ENCODE assay signal across 18 mouse cellular contexts in genomic region chr2:122158362-122158802, GRCm38 (mm10). TPM values are rescaled to one million over a fixed set of nuclear protein-coding genes. Genes with fewer than 3 reads are reported as not detected.
DNase-seq lines count a peak whose midpoint lies in the region; ATAC-seq and TF ChIP-seq lines count a peak whose summit lies in the region.
"Had no signal": no experiment of that assay in that cellular context is flagged by ENCODE, and none has a peak within 500 bp of the region (broad histone marks: within the 10 kb centered on the region; RNA-seq: fewer than 3 reads in every experiment).

No protein-coding gene starts in this region.

- no peak overlapping the region for H3K4me3 ChIP-seq in heart, embryonic 13.5 days
- H3K4me3 ChIP-seq in lung, embryonic 14.5 days (ENCODE audit: low read depth, low read length), result no peak overlapping the region
- no peak overlapping the region for H3K4me3 ChIP-seq in embryonic facial prominence, embryonic 14.5 days (ENCODE audit: low read depth, low read length)
- H3K4me3 ChIP-seq in stomach, embryonic 14.5 days (ENCODE audit: low read depth, low read length), result no peak overlapping the region
- H3K4me3 ChIP-seq: erythroblast, embryonic 14.5 days; layer of hippocampus, adult 2 months; megakaryocyte, embryonic 14.5 days had no signal

- no peak for ATAC-seq in heart, embryonic 13.5 days (ENCODE audit: extremely low read depth, insufficient number of reproducible peaks, low FRiP score, low TSS enrichment)
- peak; percentile 39; the same call in 1 of the 2 replicates for ATAC-seq in lung, embryonic 14.5 days (ENCODE audit: insufficient read depth)
- peak; percentile 77 for ATAC-seq in embryonic facial prominence, embryonic 14.5 days (ENCODE audit: low read depth)
- peak; percentile 59; the same call in 1 of the 2 replicates for ATAC-seq in stomach, embryonic 14.5 days (ENCODE audit: insufficient number of reproducible peaks, insufficient read depth, low FRiP score, low read depth)
- ATAC-seq: inflammation-experienced regulatory T-cells, adult 6 months had no signal

- no peak for TF ChIP-seq CTCF in lung, embryonic 14.5 days (IDR thresholded peaks at IDR 0.05; ENCODE audit: low read depth)

- no peaks in the 10 kb centered on the region for H3K27me3 ChIP-seq in heart, embryonic 13.5 days (replicated peaks)
- H3K27me3 ChIP-seq in lung, embryonic 14.5 days (ENCODE audit: insufficient read depth, low read length), result no peaks in the 10 kb centered on the region
- no peaks in the 10 kb centered on the region for H3K27me3 ChIP-seq in embryonic facial prominence, embryonic 14.5 days (replicated peaks; ENCODE audit: control insufficient read depth, insufficient read depth, low read length)
- no peaks in the 10 kb centered on the region for H3K27me3 ChIP-seq in stomach, embryonic 14.5 days (ENCODE audit: control insufficient read depth, insufficient read depth, low read length)
- H3K27me3 ChIP-seq: megakaryocyte, embryonic 14.5 days had no signal

- H3K27ac ChIP-seq in heart, embryonic 13.5 days (replicated peaks), result peak overlapping the region; percentile 21; the same call in 1 of the 2 replicates
- peak overlapping the region; percentile 46; the same call in 1 of the 2 replicates for H3K27ac ChIP-seq in lung, embryonic 14.5 days (ENCODE audit: low read depth)
- no peak overlapping the region for H3K27ac ChIP-seq in embryonic facial prominence, embryonic 14.5 days (replicated peaks; ENCODE audit: low read depth, low read length)
- H3K27ac ChIP-seq in stomach, embryonic 14.5 days (ENCODE audit: low read length), result peak overlapping the region; percentile 29; the same call in 1 of the 2 replicates
- H3K27ac ChIP-seq: layer of hippocampus, adult 2 months had no signal

- peak overlapping the region; percentile 9; the same call in 1 of the 2 replicates for H3K4me2 ChIP-seq in heart, embryonic 13.5 days
- no peak overlapping the region for H3K4me2 ChIP-seq in lung, embryonic 14.5 days
- no peak overlapping the region for H3K4me2 ChIP-seq in embryonic facial prominence, embryonic 14.5 days (ENCODE audit: low read depth, low read length)
- H3K4me2 ChIP-seq in stomach, embryonic 14.5 days (replicated peaks; ENCODE audit: low read depth, low read length), result no peak overlapping the region

- H3K36me3 ChIP-seq in heart, embryonic 13.5 days, result peaks cover 23% of the 10 kb centered on the region
- peaks cover 9% of the 10 kb centered on the region for H3K36me3 ChIP-seq in lung, embryonic 14.5 days (ENCODE audit: insufficient read depth)
- peaks cover 3% of the 10 kb centered on the region; the same call in 1 of the 2 replicates for H3K36me3 ChIP-seq in embryonic facial prominence, embryonic 14.5 days (ENCODE audit: control insufficient read depth, insufficient read depth, low read length)
- no peaks in the 10 kb centered on the region for H3K36me3 ChIP-seq in stomach, embryonic 14.5 days (ENCODE audit: control insufficient read depth, insufficient read depth, low read length)

- H3K4me1 ChIP-seq in heart, embryonic 13.5 days, result peaks cover 26% of the 10 kb centered on the region
- H3K4me1 ChIP-seq in lung, embryonic 14.5 days (ENCODE audit: insufficient read depth), result peaks cover 9% of the 10 kb centered on the region; the same call in 1 of the 2 replicates
- peaks cover 5% of the 10 kb centered on the region; the same call in 1 of the 2 replicates for H3K4me1 ChIP-seq in embryonic facial prominence, embryonic 14.5 days (ENCODE audit: control insufficient read depth, insufficient read depth, low read length)
- peaks cover 8% of the 10 kb centered on the region; the same call in 1 of the 2 replicates for H3K4me1 ChIP-seq in stomach, embryonic 14.5 days (ENCODE audit: control insufficient read depth, insufficient read depth, low read length)

- H3K9me3 ChIP-seq in heart, embryonic 13.5 days, result no peaks in the 10 kb centered on the region
- no peaks in the 10 kb centered on the region for H3K9me3 ChIP-seq in lung, embryonic 14.5 days (ENCODE audit: low read depth, low read length)
- no peaks in the 10 kb centered on the region for H3K9me3 ChIP-seq in embryonic facial prominence, embryonic 14.5 days (ENCODE audit: control insufficient read depth, low read length)
- no peaks in the 10 kb centered on the region for H3K9me3 ChIP-seq in stomach, embryonic 14.5 days (ENCODE audit: control insufficient read depth, low read depth, low read length)
- H3K9me3 ChIP-seq: megakaryocyte, embryonic 14.5 days had no signal

- no peak overlapping the region for H3K9ac ChIP-seq in heart, embryonic 13.5 days
- H3K9ac ChIP-seq in lung, embryonic 14.5 days, result no peak overlapping the region
- H3K9ac ChIP-seq in embryonic facial prominence, embryonic 14.5 days (ENCODE audit: low read depth, low read length), result no peak overlapping the region
- H3K9ac ChIP-seq in stomach, embryonic 14.5 days (replicated peaks; ENCODE audit: low read depth, low read length), result no peak overlapping the region

- intact Hi-C loops in heart, postnatal 10 days (cut with DNase I), result no loop called here

- no peak for DNase-seq in heart, postnatal 10 days
- DNase-seq in lung, embryonic 14.5 days, result peak; percentile 52
- no peak for DNase-seq in lung, postnatal 4 days
- peak; percentile 84 for DNase-seq in embryonic facial prominence, embryonic 14.5 days (ENCODE audit: low spot score)
- DNase-seq in spleen, adult 18-20 months, result no peak
- DNase-seq in retina, postnatal 1 day, result no peak
- DNase-seq: B cell, adult 2 months; cerebellum, postnatal 25 days; heart, postnatal 14 days; thymus, adult 2 months had no signal

- WGBS in heart, embryonic 13.5 days, result 26% methylated on average over 6 of the region's 6 CpGs
- WGBS in lung, embryonic 14.5 days, result 25% methylated on average over 6 of the region's 6 CpGs
- WGBS in embryonic facial prominence, embryonic 14.5 days, result 29% methylated on average over 6 of the region's 6 CpGs
- WGBS in stomach, embryonic 14.5 days, result 29% methylated on average over 6 of the region's 6 CpGs

RNA-seq across cellular contexts. Expression of gene Trim69, which starts 2.1 kb away (rescaled TPM):
- 0.14 TPM in 1 of 2 replicates, not detected in the other for polyA plus RNA-seq in heart, embryonic 13.5 days (2015; fragmentation: Nextera tagmentation; extraction: Ambion mirVana)
- total RNA-seq in heart, postnatal 10 days (2021), result not detected
- not detected in 2 replicates for polyA plus RNA-seq in lung, embryonic 14.5 days (2014; fragmentation: Nextera tagmentation; extraction: Ambion mirVana)
- polyA plus RNA-seq in embryonic facial prominence, embryonic 14.5 days (2014; fragmentation: Nextera tagmentation; extraction: Ambion mirVana), result 0.10 TPM in 1 of 2 replicates, not detected in the other
- 0.14 and 0.23 TPM in 2 replicates for polyA plus RNA-seq in stomach, embryonic 14.5 days (2014; fragmentation: Nextera tagmentation; extraction: Ambion mirVana)
- total RNA-seq: heart, postnatal 14 days; layer of hippocampus, adult 2 months; left cerebral cortex, postnatal 25 days had no signal
- polyA plus RNA-seq: erythroblast, embryonic 14.5 days had no signal

RNA-seq across cellular contexts. Expression of gene B2m, which starts 10.9 kb away (rescaled TPM):
- 268 and 284 TPM in 2 replicates for polyA plus RNA-seq in heart, embryonic 13.5 days (2015; fragmentation: Nextera tagmentation; extraction: Ambion mirVana)
- 100 to 1,000 TPM; 130 to 134 TPM for total RNA-seq in heart, postnatal 10 days (2021)
- polyA plus RNA-seq in lung, embryonic 14.5 days (2014; fragmentation: Nextera tagmentation; extraction: Ambion mirVana), result 308 and 336 TPM in 2 replicates
- 353 and 386 TPM in 2 replicates for polyA plus RNA-seq in embryonic facial prominence, embryonic 14.5 days (2014; fragmentation: Nextera tagmentation; extraction: Ambion mirVana)
- polyA plus RNA-seq in stomach, embryonic 14.5 days (2014; fragmentation: Nextera tagmentation; extraction: Ambion mirVana), result 358 and 383 TPM in 2 replicates

RNA-seq across cellular contexts. Expression of gene Patl2, which starts 27.6 kb away (rescaled TPM):
- not detected in 2 replicates for polyA plus RNA-seq in heart, embryonic 13.5 days (2015; fragmentation: Nextera tagmentation; extraction: Ambion mirVana)
- not detected for total RNA-seq in heart, postnatal 10 days (2021)
- not detected in 2 replicates for polyA plus RNA-seq in lung, embryonic 14.5 days (2014; fragmentation: Nextera tagmentation; extraction: Ambion mirVana)
- 0.08 TPM in 1 of 2 replicates, not detected in the other for polyA plus RNA-seq in embryonic facial prominence, embryonic 14.5 days (2014; fragmentation: Nextera tagmentation; extraction: Ambion mirVana)
- polyA plus RNA-seq in stomach, embryonic 14.5 days (2014; fragmentation: Nextera tagmentation; extraction: Ambion mirVana), result not detected in 2 replicates
- total RNA-seq: adrenal gland, adult 18-20 months; heart, postnatal 14 days; layer of hippocampus, adult 2 months; left cerebral cortex, postnatal 25 days had no signal
- polyA plus RNA-seq: erythroblast, embryonic 14.5 days had no signal

RNA-seq across cellular contexts. Expression of gene Terb2, which starts 27.7 kb away (rescaled TPM):
- not detected in 2 replicates for polyA plus RNA-seq in heart, embryonic 13.5 days (2015; fragmentation: Nextera tagmentation; extraction: Ambion mirVana)
- total RNA-seq in heart, postnatal 10 days (2021), result not detected
- not detected in 2 replicates for polyA plus RNA-seq in lung, embryonic 14.5 days (2014; fragmentation: Nextera tagmentation; extraction: Ambion mirVana)
- not detected in 2 replicates for polyA plus RNA-seq in embryonic facial prominence, embryonic 14.5 days (2014; fragmentation: Nextera tagmentation; extraction: Ambion mirVana)
- not detected in 2 replicates for polyA plus RNA-seq in stomach, embryonic 14.5 days (2014; fragmentation: Nextera tagmentation; extraction: Ambion mirVana)
- total RNA-seq: adrenal gland, adult 18-20 months; heart, postnatal 14 days; layer of hippocampus, adult 2 months; left cerebral cortex, postnatal 25 days had no signal
- polyA plus RNA-seq: erythroblast, embryonic 14.5 days; inflammation-experienced regulatory T-cells, adult 6 months; thymus, adult 2 months had no signal

RNA-seq across cellular contexts. Expression of gene Spg11, which starts 40.2 kb away (rescaled TPM):
- polyA plus RNA-seq in heart, embryonic 13.5 days (2015; fragmentation: Nextera tagmentation; extraction: Ambion mirVana), result 4.7 and 4.9 TPM in 2 replicates
- total RNA-seq in heart, postnatal 10 days (2021), result 10 to 100 TPM; 12.1 to 12.2 TPM
- polyA plus RNA-seq in lung, embryonic 14.5 days (2014; fragmentation: Nextera tagmentation; extraction: Ambion mirVana), result 11.5 and 14.3 TPM in 2 replicates
- 9.3 and 9.8 TPM in 2 replicates for polyA plus RNA-seq in embryonic facial prominence, embryonic 14.5 days (2014; fragmentation: Nextera tagmentation; extraction: Ambion mirVana)
- polyA plus RNA-seq in stomach, embryonic 14.5 days (2014; fragmentation: Nextera tagmentation; extraction: Ambion mirVana), result 14.6 and 15.5 TPM in 2 replicates

Comparison
In these comparisons a context has a peak if more than half of its experiments do, and no peak if none do; other contexts are left out.
1. DNase-seq: peak in lung, embryonic 14.5 days (single experiment) and embryonic facial prominence, embryonic 14.5 days (single experiment); none in heart, postnatal 10 days (0 of 2), lung, postnatal 4 days (0 of 2), spleen, adult 18-20 months (0 of 2) and retina, postnatal 1 day (single experiment).